Mouse (Mus musculus) retina, embryonic 14.5 days (tissue): ENCODE measurements around the gene Gm38100.

Experiments used
- DNase-seq: peaks from one replicate; pipeline ENCODE4 v3.0.0-alpha.2; 2015; ENCODE audit warnings: low spot score

Gene Gm38100

DNA sequence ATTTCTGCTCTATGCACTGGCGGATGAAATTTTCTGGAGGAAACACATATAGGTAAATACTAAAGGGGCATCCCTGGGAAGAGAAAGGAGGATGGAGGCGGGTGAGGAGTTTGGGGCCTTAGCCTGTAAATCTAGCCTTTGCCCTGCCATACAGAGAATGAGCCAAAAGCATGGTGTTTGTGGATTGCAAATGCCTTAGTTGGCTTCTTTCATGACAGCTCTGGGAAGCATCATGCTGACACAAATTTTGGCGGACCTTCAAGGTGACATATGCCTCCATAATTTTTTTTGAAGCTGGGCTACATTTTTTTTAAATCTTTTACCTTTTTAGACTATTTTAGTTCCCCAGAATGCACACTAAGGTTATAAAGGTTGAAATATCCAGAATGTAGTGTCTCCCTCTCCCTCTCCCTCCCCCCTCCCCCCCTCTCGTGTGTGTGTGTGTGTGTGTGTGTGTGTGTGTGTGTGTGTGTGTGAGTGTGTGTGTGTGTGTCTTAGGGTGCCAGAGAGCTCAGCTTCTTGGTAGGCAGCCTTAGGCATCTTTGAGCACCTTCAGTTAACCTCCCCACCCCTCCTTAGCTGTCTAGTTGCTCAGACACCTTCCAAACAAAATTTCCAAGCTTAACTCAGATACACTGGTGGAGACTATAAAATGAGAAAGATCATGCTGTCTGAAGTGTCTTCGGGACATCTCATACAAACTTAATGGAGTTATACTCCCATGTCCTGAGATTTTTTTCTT is 47.0 kb downstream of the Gm38100 start:
- DNase-seq = no peak

DNA sequence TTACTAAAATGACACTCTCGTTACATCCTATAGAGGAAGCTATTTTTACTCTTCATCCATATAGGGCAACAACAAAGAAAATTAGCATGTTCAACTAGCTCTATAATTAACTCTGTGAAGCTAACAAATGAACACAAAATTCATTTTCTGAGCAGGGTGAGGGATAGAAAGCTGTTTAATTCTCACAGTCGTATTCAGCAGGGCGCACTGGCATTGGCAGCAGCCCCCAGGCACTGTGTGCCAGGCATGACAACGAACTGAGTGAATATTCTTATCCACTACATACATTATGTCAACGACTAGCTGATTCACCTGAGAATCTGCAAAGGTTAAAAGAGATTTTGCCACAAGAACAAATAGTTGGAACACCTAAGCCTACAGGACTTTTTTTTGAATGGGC is 50.6 kb downstream of the Gm38100 start:
- DNase-seq = peak; percentile 5
